Mouse (Mus musculus) heart, postnatal 14 days (tissue): ENCODE measurements around the gene Robo1. TPM values are rescaled to one million over a fixed set of nuclear protein-coding genes. Genes with fewer than 3 reads are reported as not detected.

Experiments used
- DNase-seq, 2 experiments: peaks; one replicate each; pipeline ENCODE4 v3.0.0; 2021 to 2022
- intact Hi-C: fragments of 180-260 bp; cut with DNase I; formaldehyde crosslinking; loops from one replicate; pipeline ENCODE4 v1.15.1; 2025
- total RNA-seq, 2 experiments: library from RNA; stranded (reverse); gene quantifications; 2 replicates each; pipeline ENCODE4 v1.2.3; 2021

The Robo1 gene
- total RNA-seq, 2 experiments from 2014 or later, result 3.2 to 3.4 TPM

- no peak for DNase-seq
- intact Hi-C loops, result no loop called here
These were observed 409.2 kb downstream of the Robo1 start for GRCm38 (mm10) chr16:72717118-72717802.

DNA sequence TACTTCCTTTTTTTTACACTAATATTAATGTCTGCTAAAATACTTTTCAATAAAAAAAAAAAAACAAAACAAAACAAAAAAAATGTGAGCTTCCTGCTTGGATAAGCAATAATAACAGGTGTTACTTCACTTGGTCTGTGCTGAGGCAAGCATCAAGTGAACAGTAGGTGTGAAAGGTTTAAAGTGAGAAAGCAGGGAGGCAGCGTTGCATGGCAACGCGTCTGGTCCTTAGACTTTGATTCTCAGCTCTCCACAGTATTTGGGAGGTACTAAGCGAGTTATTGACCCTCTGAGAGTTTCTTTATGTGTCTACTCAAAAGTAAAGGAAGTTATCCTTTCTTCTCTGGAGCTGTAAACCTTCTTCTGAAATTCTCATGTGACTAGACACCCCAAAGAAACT, 411.0 kb downstream of the Robo1 start:
- no peak for DNase-seq
- intact Hi-C loops, result no loop called here

DNA sequence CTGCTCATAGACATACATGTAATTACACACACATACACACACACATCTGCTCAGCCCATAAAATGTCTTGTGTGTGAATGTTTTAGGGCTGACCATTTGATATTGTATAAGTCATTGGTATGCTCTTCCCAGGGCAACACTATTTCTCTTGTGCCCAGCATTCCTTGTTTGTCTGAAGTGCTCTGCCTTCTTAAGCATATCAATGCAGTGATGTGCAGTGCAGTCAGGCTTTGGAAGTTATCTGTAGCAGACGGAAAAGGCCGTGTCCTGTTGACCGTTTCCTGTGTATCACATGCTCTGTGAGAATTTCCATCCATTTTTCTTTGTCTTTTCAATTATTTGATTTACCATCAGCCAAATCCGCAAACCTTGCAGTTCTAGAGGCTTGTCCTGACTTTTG, 412.9 kb downstream of the Robo1 start:
- no peak for DNase-seq

GRCm38 (mm10) chr16:72721713-72722481, 413.8 kb downstream of the Robo1 start:
- intact Hi-C loops, result no loop called here
- DNase-seq, result peak in 1 of 2 experiments; percentile 6

More for the DNA sequence above, 412.9 kb downstream of the Robo1 start:
- intact Hi-C loops, result no loop called here

DNA sequence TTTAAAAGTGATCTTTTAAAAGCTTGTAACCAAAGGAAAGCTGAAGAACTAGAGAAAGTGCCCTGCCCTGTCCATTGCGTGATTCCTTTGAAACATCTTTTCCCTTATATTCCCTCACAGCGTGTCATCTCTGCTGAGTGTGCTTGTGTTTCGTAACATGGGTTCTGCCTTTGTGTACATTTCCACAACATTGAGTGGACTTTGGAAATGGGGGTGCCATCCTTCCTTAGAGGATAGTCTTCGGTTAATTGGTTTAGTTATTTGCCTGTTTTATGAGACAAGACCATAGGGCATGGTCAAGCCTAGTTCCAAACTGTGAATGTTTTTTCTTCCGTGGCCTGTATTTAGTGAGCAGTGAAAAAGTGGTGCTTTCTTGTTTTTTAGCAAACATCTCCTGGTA, 426.1 kb downstream of the Robo1 start:
- intact Hi-C loops, result no loop called here
- DNase-seq, result no peak

DNA sequence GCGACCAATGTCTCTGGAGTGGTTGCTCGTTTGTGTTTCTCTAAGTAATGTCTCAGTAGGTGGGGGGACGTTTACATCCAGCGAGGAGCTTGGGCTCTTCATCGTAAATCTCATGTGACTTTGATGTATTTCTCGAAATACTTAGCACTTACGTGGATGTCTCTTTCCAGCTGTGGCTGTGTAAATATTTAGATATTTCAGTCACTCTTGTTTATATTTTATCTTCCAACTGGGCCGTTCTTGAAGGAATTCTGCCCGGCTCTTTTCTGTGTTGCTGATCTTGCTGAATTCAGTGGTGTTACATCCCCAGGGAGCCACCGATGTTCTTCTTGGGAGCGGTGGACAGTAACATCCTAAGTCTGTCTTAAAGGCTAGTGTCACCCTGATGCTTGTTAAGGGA, 427.1 kb downstream of the Robo1 start:
- intact Hi-C loops, result no loop called here
- DNase-seq, result no peak

DNA sequence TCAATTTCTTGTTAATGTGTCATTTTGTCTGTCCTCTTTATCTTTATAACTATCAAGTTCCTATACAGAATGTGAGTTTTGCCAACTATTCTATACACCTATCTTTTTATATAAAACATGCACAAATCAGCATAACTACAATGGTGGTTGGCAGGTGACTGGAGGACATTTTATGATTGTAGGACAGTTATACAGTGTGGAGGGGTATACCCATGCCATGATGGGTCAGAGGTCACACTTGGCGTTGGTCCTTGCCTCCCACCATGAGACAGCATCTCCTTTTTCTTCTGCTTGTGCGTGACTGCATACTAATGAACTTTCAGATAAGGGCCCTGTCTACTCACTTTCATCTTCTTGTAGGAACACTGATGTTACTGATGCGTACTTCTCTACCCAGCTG, 427.5 kb downstream of the Robo1 start:
- no peak for DNase-seq
- intact Hi-C loops, result no loop called here

- intact Hi-C loops, result no loop called here
These were observed 429.0 kb downstream of the Robo1 start for GRCm38 (mm10) chr16:72737154-72737553.

GRCm38 (mm10) chr16:72740218-72740617, 432.1 kb downstream of the Robo1 start:
- intact Hi-C loops, result no loop called here

More at GRCm38 (mm10) chr16:72737154-72737553, 429.0 kb downstream of the Robo1 start:
- peak; percentile 56 to 60 for DNase-seq

GRCm38 (mm10) chr16:72747696-72748095, 439.6 kb downstream of the Robo1 start:
- no peak for DNase-seq
- intact Hi-C loops, result no loop called here

More at GRCm38 (mm10) chr16:72740218-72740617, 432.1 kb downstream of the Robo1 start:
- no peak for DNase-seq

DNA sequence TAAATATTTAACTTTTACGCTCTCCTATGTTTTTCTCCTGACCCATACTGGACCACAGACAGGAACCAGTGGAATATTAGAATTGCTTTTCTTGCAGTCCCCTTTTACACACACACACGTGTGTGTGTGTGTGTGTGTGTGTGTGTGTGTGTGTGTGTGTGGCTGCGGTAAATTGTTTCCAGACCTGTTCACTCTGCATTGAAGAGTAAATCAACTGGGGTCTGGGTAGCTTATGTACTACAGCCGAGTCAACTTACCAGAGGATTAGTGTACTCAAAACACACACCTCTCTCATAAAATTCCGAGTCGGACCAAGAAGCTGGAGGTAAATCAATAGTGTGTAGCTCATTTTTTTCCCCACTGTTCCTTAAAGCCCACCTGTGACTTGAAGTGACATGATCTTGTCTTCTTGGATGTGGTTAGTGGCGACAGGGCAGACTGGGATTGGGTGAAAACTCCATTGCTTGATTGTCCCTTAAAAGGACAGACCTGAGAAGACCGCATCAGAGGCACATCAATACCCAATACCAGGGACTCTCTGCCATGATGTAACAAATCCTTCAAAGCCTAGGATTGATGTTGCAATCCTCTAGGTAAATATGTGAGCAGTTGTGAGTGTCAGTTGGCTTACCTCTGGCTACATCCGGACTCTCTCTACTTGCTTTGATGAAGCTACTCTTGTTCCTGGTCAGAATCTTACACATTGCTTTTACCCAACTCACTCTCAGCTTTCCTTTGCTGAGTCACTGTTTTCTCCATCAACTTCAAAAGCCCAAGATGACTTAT, 457.2 kb downstream of the Robo1 start:
- DNase-seq, result no peak
- intact Hi-C loops, result no loop called here

GRCm38 (mm10) chr16:72769214-72769834, 461.2 kb downstream of the Robo1 start:
- intact Hi-C loops, result no loop called here
- DNase-seq, result no peak

DNA sequence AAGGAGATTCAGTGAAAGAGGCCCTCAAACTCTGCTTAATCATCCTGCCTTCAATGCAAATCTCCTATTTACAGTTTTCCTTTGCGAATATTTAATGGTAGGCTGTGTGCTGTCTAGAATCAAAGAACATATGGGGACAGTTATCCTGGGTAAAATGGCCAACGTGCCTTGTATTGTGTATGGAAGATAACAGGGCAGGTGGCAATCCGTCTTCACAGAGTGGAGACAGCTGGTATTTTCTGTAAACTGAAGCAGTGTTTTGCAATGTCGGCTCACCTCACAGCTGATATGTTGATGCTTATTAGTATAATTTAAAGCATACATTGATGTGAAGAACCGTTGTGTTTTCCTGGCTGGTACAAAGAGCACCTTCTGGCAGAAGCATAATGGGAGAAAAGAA, 464.2 kb downstream of the Robo1 start:
- no peak for DNase-seq
- intact Hi-C loops, result no loop called here

DNA sequence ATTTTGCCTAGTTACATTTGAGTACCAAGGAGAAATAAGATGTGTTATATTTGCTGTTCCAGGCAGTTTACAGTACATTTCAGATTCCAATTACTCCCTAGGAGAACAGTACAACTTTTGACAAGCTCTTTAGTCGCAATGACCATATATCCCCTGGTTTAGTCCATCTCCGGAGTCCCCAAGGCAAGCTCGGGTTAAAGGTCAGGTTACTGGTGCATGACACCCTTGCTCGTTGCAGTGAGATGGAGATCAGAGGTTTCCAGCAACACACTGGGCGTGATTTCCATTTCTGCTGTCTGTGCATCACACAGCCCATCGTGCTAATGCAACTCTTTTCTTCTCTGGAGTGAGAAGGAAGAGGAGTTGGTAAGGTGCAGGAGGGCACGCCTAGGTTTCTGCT, 464.9 kb downstream of the Robo1 start:
- intact Hi-C loops, result no loop called here
- DNase-seq, result no peak

GRCm38 (mm10) chr16:72778520-72778919, 470.4 kb downstream of the Robo1 start:
- intact Hi-C loops, result no loop called here
- DNase-seq, result no peak

- intact Hi-C loops, result no loop called here
- no peak for DNase-seq
These were observed 474.1 kb downstream of the Robo1 start for GRCm38 (mm10) chr16:72782171-72782570.

- intact Hi-C loops, result no loop called here
- DNase-seq, result no peak
These were observed 478.0 kb downstream of the Robo1 start for GRCm38 (mm10) chr16:72786079-72786478.

GRCm38 (mm10) chr16:72786636-72787035, 478.5 kb downstream of the Robo1 start:
- no peak for DNase-seq
- intact Hi-C loops, result no loop called here

GRCm38 (mm10) chr16:72788017-72788416, 479.9 kb downstream of the Robo1 start:
- DNase-seq, result no peak
- intact Hi-C loops, result no loop called here

DNA sequence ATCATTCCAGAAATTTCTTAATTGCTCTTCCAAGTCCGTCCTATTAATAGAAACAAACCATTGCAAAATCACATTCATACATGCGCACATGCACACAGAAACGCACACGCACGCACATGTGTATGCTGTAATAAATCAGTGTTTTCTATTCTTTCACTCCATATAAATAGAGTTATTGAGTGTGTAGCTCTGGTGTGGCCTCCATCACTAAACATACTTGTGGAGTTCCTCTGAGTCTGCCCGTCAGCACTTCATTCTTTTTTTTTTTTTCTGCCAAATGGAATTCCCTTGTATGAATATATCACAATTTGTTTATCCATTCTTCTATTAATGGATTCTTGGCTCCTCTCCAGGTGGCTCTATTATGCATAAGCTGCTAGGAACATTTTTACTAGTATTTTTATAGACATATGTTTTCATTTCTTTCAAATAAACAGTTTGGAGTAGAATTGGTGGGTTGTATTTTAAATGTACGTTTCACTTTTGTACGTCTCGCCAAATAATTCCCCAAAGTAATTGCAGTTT, 483.1 kb downstream of the Robo1 start:
- no peak for DNase-seq
- intact Hi-C loops, result no loop called here
